In genomic region chr13:53130032-53130431, GRCm38 (mm10) we compare ENCODE assay signal across 9 mouse cellular contexts.
"Had no signal": no experiment of that assay in that cellular context is flagged by ENCODE, and none has a peak within 500 bp of the region (broad histone marks: within the 10 kb centered on the region; RNA-seq: fewer than 3 reads in every experiment).

No protein-coding gene starts in this region.

- H3K4me2 ChIP-seq: midbrain, embryonic 12.5 days had no signal

- H3K4me1 ChIP-seq: midbrain, embryonic 12.5 days had no signal

- H3K9me3 ChIP-seq: midbrain, embryonic 12.5 days had no signal

- H3K4me3 ChIP-seq: left cerebral cortex, adult 2 months; midbrain, embryonic 12.5 days had no signal

- H3K27me3 ChIP-seq: midbrain, embryonic 12.5 days had no signal

- DNase-seq: kidney, adult 11 months; kidney, adult 9 months; kidney, postnatal 10 days; lung, adult 18-20 months; thymus, postnatal 36 days had no signal

- H3K36me3 ChIP-seq: midbrain, embryonic 12.5 days had no signal

- ATAC-seq: midbrain, embryonic 16.5 days had no signal

- H3K27ac ChIP-seq: left cerebral cortex, adult 2 months; liver, embryonic 14.5 days; midbrain, embryonic 12.5 days had no signal

- H3K9ac ChIP-seq: liver, embryonic 14.5 days; midbrain, embryonic 12.5 days had no signal
